Mouse (Mus musculus) cerebellum, adult 2 months (tissue): ENCODE measurements around the gene Plp1. TPM values are rescaled to one million over a fixed set of nuclear protein-coding genes. Genes with fewer than 3 reads are reported as not detected.

Source experiments
- DNase-seq, 2 experiments: peaks; one replicate each; pipeline ENCODE4 v3.0.0; 2021
- H3K27ac ChIP-seq: fragments of 200-500 bp; 2 replicates; pipeline ENCODE4 v1.5.1; 2012; ENCODE audit warnings: low read length, control low read depth, inconsistent platforms; ENCODE audit not compliant: insufficient read depth
- H3K27me3 ChIP-seq: fragments of 200-500 bp; 2 replicates; pipeline ENCODE4 v1.6.1; 2012; ENCODE audit warnings: inconsistent platforms, mild to moderate bottlenecking, low read length, moderate library complexity; ENCODE audit not compliant: control insufficient read depth, insufficient read depth
- H3K4me1 ChIP-seq: fragments of 200-500 bp; 2 replicates; pipeline ENCODE4 v1.6.1; 2011; ENCODE audit warnings: low read length; ENCODE audit not compliant: control insufficient read depth, insufficient read depth
- H3K4me3 ChIP-seq: fragments of 200-500 bp; replicated peaks from 2 replicates; pipeline ENCODE3; 2011; ENCODE audit warnings: mild to moderate bottlenecking, low read depth, low read length, control low read depth; ENCODE audit not compliant: insufficient read depth
- CTCF ChIP-seq: fragments of 200-500 bp; IDR thresholded peaks from 2 replicates; pipeline ENCODE4 v1.5.1; 2011; ENCODE audit warnings: low read depth, mild to moderate bottlenecking, control low read depth, low read length, moderate library complexity, borderline replicate concordance; ENCODE audit not compliant: insufficient read depth
- POLR2A ChIP-seq: fragments of 200-500 bp; IDR thresholded peaks from 2 replicates; pipeline ENCODE4 v1.6.1; 2011; ENCODE audit warnings: low read length, control low read depth, borderline replicate concordance; ENCODE audit not compliant: insufficient read depth
- WGBS: fragments of 180-500 bp; shearing (Covaris S2); methylation state at CpG from one replicate; pipeline ENCODE4 v1.1.7; 2018; 5-methylcytosine and 5-hydroxymethylcytosine counted together
- polyA plus RNA-seq: library from polyadenylated mRNA; depleted of rRNA; stranded (reverse); fragments of >200 nt; gene quantifications from 2 replicates; pipeline ENCODE4 v1.2.3, GENCODE M21; 2012; rRNA removed

Plp1 gene
- 1,881 and 2,386 TPM in 2 replicates for polyA plus RNA-seq

- DNase-seq, result no peak
- no peaks in the 10 kb centered on the region for H3K27me3 ChIP-seq
- 0% methylated on average over 1 of the region's 1 CpGs for WGBS
- no peak within 1 kb of the TSS; the same call in 1 of the 2 replicates for H3K27ac ChIP-seq
- TF ChIP-seq CTCF (no peak), POLR2A (no peak)
- no peaks in the 10 kb centered on the region for H3K4me1 ChIP-seq
- no peak within 1 kb of the TSS for H3K4me3 ChIP-seq
Measured at GRCm38 (mm10) chrX:136822371-136822770, at the start of gene Plp1. TSS of gene Plp1 (plus strand) at chrX:136822671.

- Histone ChIP-seq H3K4me1 (no peaks in the 10 kb centered on the region; the same call in 1 of the 2 replicates), H3K27ac (no peak overlapping the region), H3K27me3 (no peaks in the 10 kb centered on the region), H3K4me3 (no peak overlapping the region)
- 9% methylated on average over 1 of the region's 1 CpGs for WGBS
- peak; percentile 28 to 32 for DNase-seq
- TF ChIP-seq CTCF (no peak), POLR2A (no peak)
Measured at GRCm38 (mm10) chrX:136773035-136773434, 49.4 kb upstream of the Plp1 start.

- peak in 1 of 2 experiments; percentile 3 for DNase-seq
- no peak for TF ChIP-seq POLR2A
- no peak for TF ChIP-seq CTCF
- H3K4me3 ChIP-seq, result no peak overlapping the region
- 21% methylated on average over 3 of the region's 3 CpGs for WGBS
- H3K4me1 ChIP-seq, result no peaks in the 10 kb centered on the region; the same call in 1 of the 2 replicates
- H3K27me3 ChIP-seq, result no peaks in the 10 kb centered on the region
- no peak overlapping the region for H3K27ac ChIP-seq
Measured at GRCm38 (mm10) chrX:136778046-136778445, 44.4 kb upstream of the Plp1 start.

GRCm38 (mm10) chrX:136779262-136779661 lies 43.2 kb upstream of the Plp1 start:
- TF ChIP-seq CTCF, result no peak
- TF ChIP-seq POLR2A, result no peak
- WGBS, result 39% methylated on average over 2 of the region's 2 CpGs
- no peaks in the 10 kb centered on the region for H3K27me3 ChIP-seq

GRCm38 (mm10) chrX:136780041-136780440 lies 42.4 kb upstream of the Plp1 start, which contains the start of gene Glra4:
TSS of gene Glra4 (minus strand) at chrX:136780141.
- TF ChIP-seq CTCF (no peak), POLR2A (no peak)
- 91% methylated on average over 3 of the region's 3 CpGs for WGBS

More at GRCm38 (mm10) chrX:136779262-136779661, 43.2 kb upstream of the Plp1 start:
- Histone ChIP-seq H3K27ac (no peak overlapping the region), H3K4me3 (no peak overlapping the region), H3K4me1 (no peaks in the 10 kb centered on the region; the same call in 1 of the 2 replicates)
- no peak for DNase-seq

GRCm38 (mm10) chrX:136789446-136789845 lies 33.0 kb upstream of the Plp1 start:
- Histone ChIP-seq H3K27ac (no peak overlapping the region), H3K27me3 (no peaks in the 10 kb centered on the region), H3K4me1 (no peaks in the 10 kb centered on the region), H3K4me3 (no peak overlapping the region)
- WGBS, result 93% methylated on average over 4 of the region's 4 CpGs
- TF ChIP-seq POLR2A, result no peak
- TF ChIP-seq CTCF, result no peak
- no peak for DNase-seq

More at GRCm38 (mm10) chrX:136780041-136780440, 42.4 kb upstream of the Plp1 start, which contains the start of gene Glra4:
- no peaks in the 10 kb centered on the region for H3K27me3 ChIP-seq
- no peaks in the 10 kb centered on the region; the same call in 1 of the 2 replicates for H3K4me1 ChIP-seq
- DNase-seq, result no peak
- no peak within 1 kb of the TSS for H3K4me3 ChIP-seq
- H3K27ac ChIP-seq, result no peak within 1 kb of the TSS

DNA sequence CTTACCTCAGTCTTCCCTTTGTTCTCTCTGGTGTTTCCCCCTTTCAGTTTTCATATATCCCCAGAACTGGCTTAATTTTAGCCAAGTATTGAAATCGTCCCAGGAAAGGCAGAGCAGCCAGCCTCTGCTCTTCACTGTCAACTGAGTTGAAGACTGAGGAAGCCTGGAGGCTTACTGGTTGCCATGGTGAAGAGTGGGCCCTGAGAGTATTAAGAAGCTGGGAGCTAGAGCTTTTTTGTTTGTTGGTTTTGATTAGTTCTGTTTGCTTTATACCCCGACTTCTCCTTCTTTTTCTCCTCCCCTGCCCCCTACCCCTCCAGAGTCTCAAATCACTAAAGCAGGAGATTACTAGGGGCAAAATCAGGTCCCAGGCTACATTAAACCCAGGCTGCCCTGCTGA lies 25.2 kb upstream of the Plp1 start:
- no peak overlapping the region for H3K27ac ChIP-seq
- H3K4me1 ChIP-seq, result no peaks in the 10 kb centered on the region
- TF ChIP-seq CTCF, result no peak
- no peak for TF ChIP-seq POLR2A
- no peaks in the 10 kb centered on the region for H3K27me3 ChIP-seq
- no peak for DNase-seq
- no peak overlapping the region for H3K4me3 ChIP-seq
- WGBS, result 16% methylated on average over 2 of the region's 2 CpGs

- DNase-seq, result no peak
- no peaks in the 10 kb centered on the region for H3K27me3 ChIP-seq
- no peak overlapping the region for H3K27ac ChIP-seq
- WGBS, result 61% methylated on average over 6 of the region's 6 CpGs
- no peaks in the 10 kb centered on the region for H3K4me1 ChIP-seq
- TF ChIP-seq POLR2A (no peak), CTCF (no peak)
- H3K4me3 ChIP-seq, result no peak overlapping the region
Measured at GRCm38 (mm10) chrX:136819752-136820151, 2.7 kb upstream of the Plp1 start.

- TF ChIP-seq CTCF, result peak; percentile 76
- no peak for TF ChIP-seq POLR2A
- Histone ChIP-seq H3K27ac (no peak overlapping the region), H3K4me1 (no peaks in the 10 kb centered on the region), H3K27me3 (no peaks in the 10 kb centered on the region), H3K4me3 (no peak overlapping the region)
- 0% methylated on average over 1 of the region's 1 CpGs for WGBS
- DNase-seq, result peak; percentile 57 to 72
Measured at GRCm38 (mm10) chrX:136820250-136820649, 2.2 kb upstream of the Plp1 start.
